Mouse (Mus musculus) heart, postnatal 0 days (tissue): ENCODE data around the gene Gm28551. TPM values are rescaled to one million over a fixed set of nuclear protein-coding genes. Genes with fewer than 3 reads are reported as not detected.

Experiments
- ATAC-seq: fragments of 200-750 bp; cut with Nextera tagmentation; 2 replicates; pipeline ENCODE4 v1.8.0; 2017; ENCODE audit warnings: low read depth, moderate number of reproducible peaks, moderate library complexity; ENCODE audit not compliant: insufficient read depth
- DNase-seq: peaks from one replicate; pipeline ENCODE4 v3.0.0-alpha.2; 2016; ENCODE audit warnings: low spot score
- H3K27ac ChIP-seq: fragments of 300-500 bp; sonication (generic); 2 replicates; pipeline ENCODE4 v1.5.1; 2014; ENCODE audit warnings: low read depth, mild to moderate bottlenecking
- H3K27me3 ChIP-seq: fragments of 300-500 bp; sonication (generic); 2 replicates; pipeline ENCODE4 v1.6.1; 2014; ENCODE audit warnings: low read length, mixed read lengths; ENCODE audit not compliant: control insufficient read depth, insufficient read depth
- H3K36me3 ChIP-seq: fragments of 300-500 bp; sonication (generic); replicated peaks from 2 replicates; pipeline ENCODE4 v1.6.1; 2014; ENCODE audit warnings: low read length, mixed read lengths; ENCODE audit not compliant: control insufficient read depth, insufficient read depth
- H3K4me1 ChIP-seq: fragments of 300-500 bp; sonication (generic); 2 replicates; pipeline ENCODE4 v1.6.1; 2014; ENCODE audit warnings: antibody characterized with exemption; ENCODE audit not compliant: control insufficient read depth, insufficient read depth
- H3K4me2 ChIP-seq: fragments of 300-500 bp; sonication (generic); 2 replicates; pipeline ENCODE4 v1.6.1; 2014; ENCODE audit warnings: low read depth, mild to moderate bottlenecking, low read length, moderate library complexity
- H3K4me3 ChIP-seq: fragments of 300-500 bp; sonication (generic); 2 replicates; pipeline ENCODE4 v1.5.1; 2014; ENCODE audit warnings: low read depth, low read length
- H3K9ac ChIP-seq: fragments of 300-500 bp; sonication (generic); replicated peaks from 2 replicates; pipeline ENCODE4 v1.6.1; 2014; ENCODE audit warnings: low read depth, low read length, mixed read lengths
- H3K9me3 ChIP-seq: fragments of 300-500 bp; sonication (generic); replicated peaks from 2 replicates; pipeline ENCODE4 v1.6.1; 2016; ENCODE audit warnings: low read length; ENCODE audit not compliant: control insufficient read depth
- CTCF ChIP-seq: IDR thresholded peaks from 2 replicates; pipeline ENCODE4 v1.5.1; 2016; ENCODE audit warnings: antibody characterized with exemption, control low read depth, low read depth
- EP300 ChIP-seq: IDR thresholded peaks from 2 replicates; pipeline ENCODE4 v1.6.1; 2016; ENCODE audit warnings: antibody characterized with exemption, low read depth
- WGBS: fragments of 180-500 bp; shearing (Covaris S2); extraction: QIAGEN DNeasy Blood & Tissue Kit; methylation state at CpG from one replicate; pipeline ENCODE4 v1.1.7; 2014; 5-methylcytosine and 5-hydroxymethylcytosine counted together
- polyA plus RNA-seq: library from polyadenylated mRNA; unstranded; fragments of >200 nt; fragmentation: Nextera tagmentation; extraction: Ambion mirVana; gene quantifications from 2 replicates; pipeline ENCODE4 v1.2.1, GENCODE M21; 2015
- total RNA-seq: library from RNA; depleted of rRNA; stranded (reverse); fragments of >200 nt; gene quantifications from 2 replicates; pipeline ENCODE4 v1.2.3, GENCODE M21; 2014; ENCODE audit warnings: low replicate concordance

Gene Gm28551
- total and polyA plus RNA-seq, 2 experiments from 2014 or later, result 0.12 TPM; not detected in 1

DNA sequence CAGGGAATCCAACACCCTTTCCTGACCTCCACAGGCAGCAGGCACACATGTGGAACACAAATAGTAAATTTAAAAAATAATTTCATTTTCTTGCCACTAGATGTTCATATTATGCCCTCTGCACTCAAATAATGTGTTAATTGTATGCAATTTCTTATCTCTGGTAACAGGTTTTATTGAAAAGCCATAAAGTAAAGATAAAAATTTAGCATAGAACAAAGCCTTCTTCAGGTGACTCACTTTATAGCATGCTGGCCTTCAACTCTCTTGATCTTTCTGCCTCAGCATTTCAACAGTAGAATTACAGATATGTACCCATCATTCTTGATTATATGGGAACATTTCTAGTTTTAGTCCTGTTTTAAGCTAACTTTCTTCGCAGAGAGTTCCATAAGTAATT is 28.2 kb downstream of the Gm28551 start:
- peaks cover 14% of the 10 kb centered on the region for H3K36me3 ChIP-seq
- no peaks in the 10 kb centered on the region for H3K4me1 ChIP-seq
- H3K27me3 ChIP-seq, result no peaks in the 10 kb centered on the region
- ATAC-seq (no peak), DNase-seq (no peak)
- no peak overlapping the region for H3K4me2 ChIP-seq
- no peaks in the 10 kb centered on the region for H3K9me3 ChIP-seq
- H3K9ac ChIP-seq, result no peak overlapping the region
- TF ChIP-seq CTCF (no peak), EP300 (no peak)
- H3K27ac ChIP-seq, result no peak overlapping the region
- 88% methylated on average over 1 of the region's 1 CpGs for WGBS
- H3K4me3 ChIP-seq, result no peak overlapping the region

DNA sequence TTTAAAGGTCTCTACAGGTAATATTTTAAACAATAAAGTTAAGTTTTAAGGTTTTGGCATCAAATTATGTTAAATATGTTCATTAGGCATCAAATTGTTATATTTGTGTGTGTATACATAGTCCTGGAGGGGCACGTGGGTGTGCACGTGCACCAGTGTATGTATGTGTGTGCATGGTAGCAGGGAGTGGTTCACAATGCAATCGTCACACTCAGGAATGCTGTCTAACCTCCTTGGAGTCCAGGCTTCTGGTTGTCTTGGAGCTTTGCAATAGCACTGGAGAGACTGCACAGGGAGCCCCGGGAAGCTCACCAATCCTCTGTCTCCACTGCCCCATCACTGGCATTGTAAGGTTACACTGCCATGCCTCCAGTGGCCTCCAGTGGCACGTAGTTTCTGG is 29.2 kb downstream of the Gm28551 start:
- no peak overlapping the region for H3K27ac ChIP-seq
- no peak for ATAC-seq
- no peaks in the 10 kb centered on the region for H3K4me1 ChIP-seq
- H3K4me2 ChIP-seq, result no peak overlapping the region
- H3K36me3 ChIP-seq, result peaks cover 20% of the 10 kb centered on the region
- no peak overlapping the region for H3K4me3 ChIP-seq
- no peak for DNase-seq
- 87% methylated on average over 5 of the region's 5 CpGs for WGBS
- TF ChIP-seq EP300 (no peak), CTCF (no peak)
- no peaks in the 10 kb centered on the region for H3K9me3 ChIP-seq
- no peaks in the 10 kb centered on the region for H3K27me3 ChIP-seq
- H3K9ac ChIP-seq, result no peak overlapping the region

DNA sequence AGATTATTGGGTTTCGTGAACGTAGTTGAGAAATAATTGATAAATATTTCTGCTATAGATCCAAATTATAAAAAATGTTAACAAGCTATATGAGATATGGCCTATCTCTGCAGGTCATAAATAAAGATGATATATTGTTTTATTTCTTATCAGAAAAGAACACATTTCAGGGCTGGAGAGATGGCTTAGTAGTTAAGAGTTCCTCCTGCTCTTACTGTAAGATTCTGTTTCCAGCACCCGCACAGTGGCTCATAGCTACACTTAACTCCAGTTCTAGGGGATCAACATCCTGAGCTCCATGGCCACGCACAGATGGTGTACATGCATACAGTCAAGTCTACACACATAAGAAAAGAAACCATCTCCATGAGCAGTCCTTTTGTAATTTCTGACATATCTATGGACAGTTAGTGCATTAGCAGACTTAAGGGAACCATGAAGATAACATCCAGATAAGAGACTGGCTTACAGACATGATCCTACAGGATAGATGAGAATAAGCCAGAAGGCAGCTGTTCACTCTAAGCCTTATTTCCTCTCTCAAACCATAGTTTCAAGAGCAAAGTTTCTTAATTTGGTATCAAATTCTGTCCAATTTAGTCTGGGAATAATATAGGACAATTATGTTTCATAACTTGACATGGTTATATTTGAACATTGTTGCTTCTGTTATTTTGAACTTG is 30.7 kb downstream of the Gm28551 start:
- 96% methylated on average over 4 of the region's 4 CpGs for WGBS
- TF ChIP-seq CTCF (no peak), EP300 (no peak)
- no peaks in the 10 kb centered on the region for H3K9me3 ChIP-seq

DNA sequence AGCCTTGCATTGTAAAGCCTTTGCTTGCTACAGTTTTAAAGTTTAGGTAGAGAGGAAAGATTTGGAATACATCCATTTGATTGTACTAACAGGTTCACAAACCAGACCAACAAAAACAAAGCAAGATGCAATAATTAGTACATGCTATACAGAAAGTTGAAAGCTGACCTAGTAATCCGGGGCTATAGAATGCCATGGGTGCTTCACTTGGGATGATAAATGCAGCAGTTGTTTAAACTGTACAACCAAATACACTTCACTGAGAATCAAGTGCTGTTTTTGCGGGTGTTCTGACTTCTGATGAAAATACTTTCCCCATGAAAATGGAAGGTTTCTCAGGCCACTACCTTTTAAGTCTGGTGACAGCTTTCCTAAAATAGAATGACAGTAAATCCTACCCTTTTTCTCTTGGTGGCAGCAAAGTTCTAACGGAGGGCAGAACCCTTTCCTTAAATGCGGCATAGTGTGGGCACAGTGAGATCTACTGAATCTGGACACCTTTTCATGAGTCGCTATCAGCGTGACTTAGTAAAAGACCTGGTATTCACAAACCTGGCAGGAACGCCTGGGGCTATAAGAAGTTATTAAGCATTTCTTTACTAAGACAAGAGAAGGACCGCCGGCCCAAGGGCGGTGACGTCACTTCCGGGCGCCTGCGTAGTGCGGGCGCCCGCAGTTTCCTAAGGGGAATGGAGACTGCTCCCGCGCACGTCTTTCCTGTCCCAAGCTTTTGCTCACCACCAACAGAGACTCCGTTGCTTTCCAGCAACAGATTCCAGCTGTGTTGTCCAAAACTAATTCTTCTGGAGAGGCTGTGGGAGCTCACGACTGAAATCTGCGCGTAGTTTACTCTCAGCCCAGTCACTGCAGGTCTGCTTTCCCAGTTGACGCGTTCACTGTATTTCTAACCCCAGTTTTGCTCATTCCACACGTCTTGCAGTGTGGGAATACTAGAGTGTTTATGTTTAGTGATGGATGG is 39.2 kb downstream of the Gm28551 start, which contains the start of gene Osgepl1:
Osgepl1 (plus strand) TSS at position 636 of the 979 bp plus-strand sequence.
- Histone ChIP-seq H3K4me1 (no peaks in the 10 kb centered on the region; the same call in 1 of the 2 replicates), H3K9ac (peak within 1 kb of the TSS; percentile 88), H3K9me3 (no peaks in the 10 kb centered on the region), H3K27me3 (no peaks in the 10 kb centered on the region), H3K4me3 (peak within 1 kb of the TSS; percentile 86), H3K4me2 (peak within 1 kb of the TSS; percentile 83), H3K27ac (peak within 1 kb of the TSS; percentile 93), H3K36me3 (0 out of 2 replicates have a peak, but pooled peaks cover 4% of the 10 kb centered on the region)
- TF ChIP-seq CTCF (peak; percentile 33), EP300 (no peak)
- peak; percentile 94 for ATAC-seq
- WGBS, result 2% methylated on average over 27 of the region's 27 CpGs
- DNase-seq, result peak; percentile 83

More for the DNA sequence above, 30.7 kb downstream of the Gm28551 start:
- Histone ChIP-seq H3K9ac (no peak overlapping the region), H3K4me3 (no peak overlapping the region), H3K4me2 (no peak overlapping the region), H3K27ac (no peak overlapping the region), H3K27me3 (no peaks in the 10 kb centered on the region), H3K4me1 (no peaks in the 10 kb centered on the region; the same call in 1 of the 2 replicates), H3K36me3 (peaks cover 24% of the 10 kb centered on the region)
- ATAC-seq (no peak), DNase-seq (no peak)

DNA sequence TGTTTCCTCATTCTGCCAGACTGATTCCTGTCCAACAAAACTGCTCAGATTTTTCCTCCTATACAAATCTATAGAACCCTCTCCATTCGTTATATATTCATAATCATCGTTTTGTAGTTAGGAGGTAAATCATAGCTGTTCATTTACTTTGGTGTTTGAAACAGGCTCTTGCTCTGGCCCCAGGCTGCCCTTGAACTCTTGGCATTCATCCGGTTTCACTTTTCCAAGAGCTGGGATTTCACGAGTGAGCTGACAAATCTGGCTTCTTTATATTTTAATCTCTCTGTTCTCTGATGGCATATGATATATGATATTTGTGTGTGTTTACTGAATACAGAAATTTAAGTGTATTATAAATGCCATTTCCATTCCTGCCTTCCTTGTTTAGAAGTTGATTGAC is 52.0 kb downstream of the Gm28551 start:
- Histone ChIP-seq H3K27ac (no peak overlapping the region), H3K4me1 (no peaks in the 10 kb centered on the region), H3K4me3 (no peak overlapping the region), H3K27me3 (no peaks in the 10 kb centered on the region), H3K36me3 (no peaks in the 10 kb centered on the region), H3K4me2 (no peak overlapping the region), H3K9me3 (no peaks in the 10 kb centered on the region), H3K9ac (no peak overlapping the region)
- no peak for ATAC-seq
- 75% methylated on average over 4 of the region's 4 CpGs for WGBS
- no peak for DNase-seq
- TF ChIP-seq EP300 (no peak), CTCF (no peak)
